Mouse (Mus musculus): ENCODE measurements at regions not wholly inside any gene's neighbourhood (a gene's known extent, or its start where the extent isn't known, plus 50 kb on each side); places are given as distances from the start of the nearest gene placed in this dataset.

DNA sequence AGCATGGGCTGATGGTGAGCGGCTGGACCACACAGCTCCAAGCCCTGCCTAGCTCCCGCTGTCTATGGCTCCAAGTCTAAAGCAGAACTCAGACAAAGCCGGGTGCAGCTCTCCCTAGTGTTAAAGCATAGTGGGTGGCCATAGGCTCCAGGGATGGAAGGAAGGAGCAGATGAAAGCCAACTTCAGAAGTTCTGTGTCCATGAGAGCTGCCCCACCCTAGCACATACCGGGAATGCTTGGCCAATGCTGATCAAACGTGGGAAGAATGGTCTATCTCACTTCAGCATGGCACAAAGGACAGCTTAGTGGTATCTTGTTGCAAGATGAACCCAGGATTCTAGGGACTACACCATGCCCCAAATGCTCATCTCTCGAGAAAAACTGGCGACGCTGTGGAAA lies 55.5 kb upstream of the Ssx2ip start:
- Histone ChIP-seq H3K27me3 (no peaks in the 10 kb centered on the region; the same call in 1 of the 2 replicates), H3K9me3 (no peaks in the 10 kb centered on the region), H3K4me1 (0 out of 2 replicates have a peak, but pooled peaks cover 5% of the 10 kb centered on the region), H3K4me2 (replicated peaks) (no peak overlapping the region), H3K27ac (no peak overlapping the region), H3K36me3 (no peaks in the 10 kb centered on the region), H3K9ac (no peak overlapping the region), H3K4me3 (no peak overlapping the region)
- WGBS, result 86% methylated on average over 8 of the region's 8 CpGs
- no peak for ATAC-seq (ENCODE audit: insufficient number of reproducible peaks, insufficient read depth, low FRiP score, low TSS enrichment)

DNA sequence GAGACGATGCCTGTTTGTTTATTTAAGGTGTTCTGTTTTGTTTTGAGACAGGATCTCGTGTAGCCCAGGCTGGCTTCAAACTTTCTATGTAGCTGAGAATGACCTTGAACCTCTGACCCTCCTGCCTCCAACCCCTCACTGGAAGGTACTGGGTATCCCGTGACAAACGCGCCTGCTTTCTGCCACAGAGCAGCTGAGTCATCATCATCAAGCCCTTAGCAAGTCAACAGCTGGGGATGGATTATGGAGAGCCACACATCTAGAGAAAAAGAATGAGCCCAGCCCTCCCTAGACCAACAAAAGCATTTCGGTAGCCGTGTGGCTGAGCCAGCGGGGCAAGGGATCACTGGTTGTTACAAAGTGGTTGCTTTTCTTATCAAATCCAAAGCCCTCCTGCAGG lies 55.0 kb upstream of the Ssx2ip start:
- Histone ChIP-seq H3K4me3 (no peak overlapping the region), H3K27ac (no peak overlapping the region), H3K9ac (no peak overlapping the region), H3K36me3 (no peaks in the 10 kb centered on the region), H3K4me1 (0 out of 2 replicates have a peak, but pooled peaks cover 5% of the 10 kb centered on the region), H3K9me3 (no peaks in the 10 kb centered on the region), H3K27me3 (no peaks in the 10 kb centered on the region; the same call in 1 of the 2 replicates), H3K4me2 (replicated peaks) (no peak overlapping the region)
- 66% methylated on average over 8 of the region's 8 CpGs for WGBS
- no peak for ATAC-seq (ENCODE audit: insufficient number of reproducible peaks, insufficient read depth, low FRiP score, low TSS enrichment)

DNA sequence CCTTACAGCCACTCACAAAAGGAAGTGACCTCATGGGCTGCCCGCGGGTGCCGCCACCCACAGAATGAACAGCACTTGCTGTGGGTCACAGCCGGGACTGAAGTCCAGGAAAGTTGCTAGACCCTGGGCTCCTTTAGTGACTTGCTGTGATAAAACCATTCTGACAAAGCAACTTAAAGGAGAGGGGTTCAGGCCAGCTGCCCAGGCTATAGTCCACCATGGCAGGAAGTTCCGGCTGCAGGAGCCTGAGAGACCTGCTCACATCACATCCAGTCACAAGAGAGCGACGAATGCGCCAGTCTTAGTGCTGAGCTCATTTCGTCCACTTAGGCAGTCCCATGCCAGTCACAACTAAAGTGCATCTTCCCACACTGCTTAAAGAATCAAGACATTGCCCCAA lies 54.3 kb upstream of the Ssx2ip start:
- Histone ChIP-seq H3K4me1 (0 out of 2 replicates have a peak, but pooled peaks cover 5% of the 10 kb centered on the region), H3K36me3 (no peaks in the 10 kb centered on the region), H3K27me3 (no peaks in the 10 kb centered on the region; the same call in 1 of the 2 replicates), H3K4me3 (no peak overlapping the region), H3K9ac (no peak overlapping the region), H3K9me3 (no peaks in the 10 kb centered on the region), H3K27ac (no peak overlapping the region), H3K4me2 (replicated peaks) (no peak overlapping the region)
- no peak for ATAC-seq (ENCODE audit: insufficient number of reproducible peaks, insufficient read depth, low FRiP score, low TSS enrichment)
- 91% methylated on average over 9 of the region's 9 CpGs for WGBS

DNA sequence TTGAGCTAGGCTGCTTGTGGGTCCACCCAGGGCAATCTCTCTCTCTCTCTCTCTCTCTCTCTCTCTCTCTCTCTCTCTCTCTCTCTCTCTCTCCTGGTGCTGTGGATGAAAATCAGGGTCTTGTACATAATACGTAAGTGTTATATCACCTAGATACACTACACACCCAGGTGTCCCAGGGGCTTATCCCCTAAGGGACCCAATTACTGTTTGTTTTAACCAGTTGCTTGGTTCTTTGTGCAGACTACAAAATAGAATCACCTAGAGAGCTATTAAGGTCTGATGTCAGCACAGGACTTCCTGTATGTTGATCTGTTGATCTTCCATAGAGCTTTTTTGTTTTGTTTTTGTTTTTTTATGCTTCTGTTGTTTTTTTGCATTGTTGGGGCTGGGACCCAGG lies 53.0 kb upstream of the Ssx2ip start:
- 100% methylated on average over 1 of the region's 1 CpGs for WGBS
- Histone ChIP-seq H3K9me3 (no peaks in the 10 kb centered on the region), H3K27me3 (no peaks in the 10 kb centered on the region; the same call in 1 of the 2 replicates), H3K36me3 (no peaks in the 10 kb centered on the region), H3K9ac (no peak overlapping the region), H3K27ac (no peak overlapping the region), H3K4me1 (no peaks in the 10 kb centered on the region), H3K4me3 (no peak overlapping the region), H3K4me2 (replicated peaks) (no peak overlapping the region)
- no peak for ATAC-seq (ENCODE audit: insufficient number of reproducible peaks, insufficient read depth, low FRiP score, low TSS enrichment)

DNA sequence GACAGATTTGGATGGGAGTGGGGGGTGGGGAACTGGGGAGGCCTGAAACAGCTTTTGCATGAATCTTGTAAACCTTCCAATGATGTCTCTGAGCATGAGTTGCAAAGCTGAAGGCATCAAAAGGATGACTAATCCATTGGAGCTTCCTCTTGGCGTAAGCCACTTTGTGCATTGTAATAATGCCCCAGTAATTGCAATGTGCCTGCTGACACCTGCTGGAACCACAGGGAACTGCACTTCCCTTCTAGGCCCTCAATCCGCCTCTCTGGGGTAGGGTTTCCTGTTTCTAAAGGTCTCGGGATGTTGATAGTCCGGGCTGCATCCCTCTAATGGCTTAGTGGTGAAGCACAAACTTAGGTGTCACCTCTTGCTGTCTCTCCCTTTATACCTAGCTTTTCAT lies 52.3 kb upstream of the Ssx2ip start:
- ATAC-seq (ENCODE audit: insufficient number of reproducible peaks, insufficient read depth, low FRiP score, low TSS enrichment), result no peak
- WGBS, result 86% methylated on average over 4 of the region's 4 CpGs

DNA sequence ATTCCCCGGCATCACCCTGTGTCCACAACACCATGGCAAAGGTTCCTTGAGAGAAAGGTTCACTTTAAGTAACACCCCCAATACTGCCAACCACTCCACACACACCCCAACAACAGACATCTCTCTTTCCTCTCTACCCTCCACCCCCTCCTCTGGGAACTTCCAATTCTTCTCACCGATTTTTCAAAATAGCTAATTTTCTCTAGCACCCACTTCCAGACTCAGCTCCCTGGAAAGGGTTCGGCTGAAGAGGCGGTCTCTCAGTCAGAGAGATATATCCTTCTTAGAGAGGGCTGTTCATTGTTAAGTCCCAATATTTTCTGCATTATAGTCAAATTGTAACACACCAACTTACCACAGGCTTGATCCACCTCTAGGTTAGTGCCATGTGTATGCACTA lies 50.5 kb upstream of the Ssx2ip start:
- Histone ChIP-seq H3K27ac (no peak overlapping the region), H3K9me3 (no peaks in the 10 kb centered on the region), H3K4me1 (no peaks in the 10 kb centered on the region), H3K4me3 (no peak overlapping the region), H3K9ac (no peak overlapping the region), H3K4me2 (replicated peaks) (no peak overlapping the region), H3K36me3 (no peaks in the 10 kb centered on the region), H3K27me3 (no peaks in the 10 kb centered on the region; the same call in 1 of the 2 replicates)
- 95% methylated on average over 4 of the region's 4 CpGs for WGBS
- no peak for ATAC-seq (ENCODE audit: insufficient number of reproducible peaks, insufficient read depth, low FRiP score, low TSS enrichment)

More for the DNA sequence above, 52.3 kb upstream of the Ssx2ip start:
- no peaks in the 10 kb centered on the region for H3K36me3 ChIP-seq
- no peaks in the 10 kb centered on the region; the same call in 1 of the 2 replicates for H3K27me3 ChIP-seq
- no peak overlapping the region for H3K4me2 ChIP-seq (replicated peaks)
- no peak overlapping the region for H3K4me3 ChIP-seq
- H3K4me1 ChIP-seq, result no peaks in the 10 kb centered on the region
- H3K9me3 ChIP-seq, result no peaks in the 10 kb centered on the region
- H3K9ac ChIP-seq, result no peak overlapping the region
- H3K27ac ChIP-seq, result no peak overlapping the region

Measured in embryonic facial prominence, embryonic 12.5 days (tissue).